Mouse (Mus musculus) left cerebral cortex, postnatal 4 days (tissue): ENCODE results near the gene Slc4a4. TPM values are rescaled to one million over a fixed set of nuclear protein-coding genes. Genes with fewer than 3 reads are reported as not detected.
"Not testable (repeated sequence)": the region's sequence is repeated elsewhere in the genome, so short reads cannot be mapped to it uniquely, and the experiment has no call there.

ENCODE experiments used
- DNase-seq: peaks from one replicate; pipeline ENCODE4 v3.0.0-alpha.2; 2022
- intact Hi-C: fragments of 180-260 bp; cut with DNase I; formaldehyde crosslinking; loops from one replicate; pipeline ENCODE4 v1.15.1; 2025
- total RNA-seq, 2 experiments: library from RNA; stranded (reverse); gene quantifications; 2 replicates each; pipeline ENCODE4 v1.2.3; 2021

Gene Slc4a4
- total RNA-seq, 2 experiments from 2014 or later: 52.0 to 60.8 TPM

DNA sequence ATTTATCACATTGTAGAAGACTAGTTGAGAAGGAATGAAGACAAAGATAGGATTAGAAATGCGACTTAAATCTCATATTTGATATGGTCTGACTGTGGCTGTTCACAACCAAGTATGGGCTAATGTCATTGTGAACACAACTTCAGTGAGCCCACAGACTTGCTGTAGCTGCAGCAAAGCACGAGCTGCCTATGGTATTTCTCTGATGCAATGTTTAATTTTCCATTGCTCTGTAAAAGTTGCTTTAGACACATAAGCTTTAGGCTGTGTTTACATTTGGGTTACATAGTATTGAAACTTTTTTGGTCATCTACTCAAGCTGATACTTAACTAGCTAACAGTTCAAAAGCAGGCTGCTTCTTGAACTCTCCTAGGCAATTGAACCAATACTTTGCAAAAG lies 104.7 kb downstream of the Slc4a4 start:
- intact Hi-C loops, DNase-seq: not testable (repeated sequence)

DNA sequence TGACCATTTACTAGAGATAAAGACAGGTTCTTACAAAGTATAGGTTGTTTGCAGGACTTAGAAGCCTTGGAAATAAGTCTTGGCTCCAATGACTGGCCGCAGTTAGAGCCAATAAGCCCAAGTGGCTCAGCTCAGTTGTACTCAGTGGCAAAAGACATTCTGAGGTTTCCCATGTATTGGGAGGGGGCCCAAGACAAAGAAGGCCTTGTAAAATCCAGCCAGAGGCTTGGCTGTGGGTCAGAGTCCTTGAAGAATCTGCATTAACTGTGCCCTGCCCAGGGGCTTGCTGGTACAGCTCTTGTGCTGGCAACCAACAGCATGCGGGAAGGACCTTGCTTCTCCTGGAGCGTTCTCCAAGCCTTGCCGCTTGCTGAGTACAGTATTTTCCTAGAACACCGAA lies 107.9 kb downstream of the Slc4a4 start:
- intact Hi-C loops: no loop called here
- DNase-seq: peak; percentile 59

- no peak for DNase-seq
- intact Hi-C loops: no loop called here
Measured at GRCm38 (mm10) chr5:88996246-88996645, 109.6 kb downstream of the Slc4a4 start.

DNA sequence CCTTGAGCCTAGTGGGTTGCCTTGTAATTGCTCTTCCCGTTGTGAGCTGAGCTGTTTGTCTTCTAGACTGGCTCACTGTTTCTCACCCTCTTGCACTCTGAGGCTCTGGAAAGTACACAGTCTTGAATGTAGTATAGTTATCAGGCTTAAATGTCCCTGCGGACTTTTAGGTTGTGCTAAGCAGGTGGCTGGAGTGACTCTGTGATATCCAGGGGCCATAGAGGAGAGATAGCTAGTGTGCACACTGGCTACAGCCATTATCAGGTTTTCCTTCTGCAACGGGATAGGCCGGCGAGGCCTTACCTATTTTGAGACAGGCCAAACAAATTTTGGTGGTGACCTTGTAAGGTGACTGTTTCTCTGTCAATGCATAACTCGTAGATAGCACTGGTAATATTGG lies 110.7 kb downstream of the Slc4a4 start:
- intact Hi-C loops: no loop called here
- DNase-seq: no peak

DNA sequence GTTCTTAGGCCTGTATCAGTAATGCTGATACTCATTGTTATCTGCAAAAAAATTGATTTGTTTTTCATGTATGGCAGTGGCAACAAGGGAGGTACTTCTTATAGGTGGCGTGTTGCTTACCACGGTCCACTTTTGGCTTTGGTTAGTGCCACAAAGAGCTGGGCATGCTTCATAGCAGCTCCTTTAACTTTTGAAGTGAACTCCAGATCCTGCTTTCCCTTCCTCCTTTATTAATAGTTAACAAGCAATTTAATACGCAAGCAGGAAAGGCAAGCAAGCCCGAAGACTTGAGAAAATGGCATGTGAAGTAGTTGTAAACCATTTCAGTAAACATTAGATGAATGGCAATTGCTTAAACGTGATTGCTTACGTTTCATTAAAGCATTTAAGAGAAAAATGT lies 113.2 kb downstream of the Slc4a4 start:
- intact Hi-C loops: no loop called here
- DNase-seq: no peak

DNA sequence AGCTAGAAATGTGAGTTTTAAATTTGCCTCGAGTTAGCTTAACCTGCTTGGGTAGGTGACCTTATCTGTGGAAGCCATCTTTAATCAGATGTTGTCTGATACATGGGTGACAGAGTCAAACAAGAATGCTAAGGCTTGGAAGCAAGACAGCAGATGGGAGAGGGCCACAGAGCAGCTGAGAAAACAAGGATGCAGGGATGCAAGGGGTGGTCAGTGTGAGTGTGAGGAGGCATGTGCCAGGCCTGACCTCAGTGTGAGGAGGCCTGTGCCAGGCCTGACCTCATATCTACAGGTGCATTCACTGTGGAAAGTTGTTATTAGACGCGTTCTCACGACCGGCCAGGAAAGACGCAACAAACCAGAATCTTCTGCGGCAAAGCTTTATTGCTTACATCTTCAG lies 114.0 kb downstream of the Slc4a4 start:
- no peak for DNase-seq
- intact Hi-C loops: no loop called here

DNA sequence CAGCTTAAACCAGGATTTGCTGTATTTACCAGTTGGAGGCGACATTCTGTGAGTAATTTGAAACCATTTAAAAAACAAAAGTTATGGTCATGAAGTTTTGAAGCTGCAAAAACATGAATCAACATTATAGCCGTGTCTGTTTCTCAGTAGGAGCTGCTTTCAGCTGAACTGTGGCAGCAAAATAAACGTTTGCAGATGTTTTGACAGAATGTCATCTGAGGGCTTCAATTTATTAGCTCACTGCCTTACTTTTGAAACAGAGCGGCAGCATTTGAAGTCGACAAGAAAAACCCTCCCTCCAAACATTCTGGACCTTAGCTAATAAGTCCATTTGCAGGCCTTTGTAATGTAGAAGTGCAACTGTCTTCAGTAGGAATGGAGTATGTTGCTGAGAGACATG lies 123.5 kb downstream of the Slc4a4 start:
- DNase-seq: no peak
- intact Hi-C loops: no loop called here

- DNase-seq: no peak
- intact Hi-C loops: no loop called here
Measured at GRCm38 (mm10) chr5:89012456-89012855, 125.8 kb downstream of the Slc4a4 start.

DNA sequence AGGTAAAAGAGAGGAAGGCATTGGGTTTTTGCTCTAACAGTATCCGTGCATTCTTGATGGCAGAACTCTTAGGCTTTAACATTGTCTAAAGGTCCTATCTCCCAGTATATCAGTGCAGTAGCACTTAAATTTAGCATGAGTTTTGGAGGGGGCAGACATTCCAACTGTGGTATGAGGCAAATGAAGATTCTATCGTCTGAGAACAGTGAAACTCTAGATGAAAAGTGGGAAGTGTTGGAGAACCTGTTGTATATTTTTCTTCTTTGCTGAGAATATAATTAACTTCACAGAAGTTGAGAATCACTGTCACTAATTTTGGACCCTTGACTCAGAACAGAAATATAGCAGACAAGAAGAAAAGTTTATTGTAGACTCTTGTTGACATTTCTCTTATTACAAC lies 128.2 kb downstream of the Slc4a4 start:
- intact Hi-C loops: no loop called here
- no peak for DNase-seq

- no peak for DNase-seq
- intact Hi-C loops: no loop called here
Measured at GRCm38 (mm10) chr5:89015878-89016277, 129.3 kb downstream of the Slc4a4 start.

GRCm38 (mm10) chr5:89018537-89018936 lies 131.9 kb downstream of the Slc4a4 start:
- intact Hi-C loops: no loop called here
- DNase-seq: no peak

DNA sequence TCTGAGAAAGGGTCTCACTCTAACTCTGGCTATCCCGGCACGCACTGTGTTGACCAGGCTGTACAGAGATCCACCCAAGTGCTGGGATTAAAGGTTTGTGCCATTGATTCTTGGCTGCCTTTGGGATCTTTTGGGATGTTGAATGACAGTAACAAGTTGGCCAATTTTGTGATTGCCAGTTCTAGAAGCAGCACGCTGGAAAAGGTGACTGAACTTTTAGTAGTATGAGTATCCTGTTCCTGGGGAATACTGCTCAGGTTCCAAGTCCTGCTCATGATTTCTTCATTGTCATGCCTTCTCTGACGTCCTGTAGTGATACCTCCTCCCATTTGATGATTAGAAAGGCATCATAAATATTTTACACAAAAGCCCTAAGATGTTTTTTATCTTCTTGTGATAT lies 137.8 kb downstream of the Slc4a4 start:
- intact Hi-C loops: no loop called here
- no peak for DNase-seq

DNA sequence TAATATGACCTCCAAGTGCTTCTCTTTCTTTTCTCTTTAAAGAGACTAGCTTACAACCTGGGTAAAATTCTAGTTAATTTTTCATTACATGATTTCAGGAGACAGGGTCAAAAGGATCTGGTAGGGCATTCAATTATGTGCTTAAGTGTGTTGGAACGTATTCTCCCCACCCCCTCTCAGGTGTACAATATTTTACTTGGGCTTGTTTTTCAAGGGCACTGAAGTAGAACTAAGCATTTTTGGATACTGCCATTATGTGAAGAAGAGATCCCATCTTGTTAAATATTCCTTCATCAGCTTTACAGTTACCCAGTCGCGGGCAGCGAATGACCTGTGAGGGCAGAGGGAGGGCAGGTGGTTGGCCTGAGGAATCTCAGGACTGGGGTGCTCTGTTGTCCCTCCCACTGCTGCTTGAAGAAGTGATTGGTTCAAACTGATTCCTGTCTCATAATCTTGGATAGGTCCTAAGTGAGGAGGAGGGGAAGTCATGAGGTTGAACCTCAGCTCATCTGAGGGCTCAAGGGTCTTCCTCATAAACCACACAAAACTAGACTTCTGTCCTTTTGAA lies 141.0 kb downstream of the Slc4a4 start:
- intact Hi-C loops: no loop called here
- DNase-seq: no peak

DNA sequence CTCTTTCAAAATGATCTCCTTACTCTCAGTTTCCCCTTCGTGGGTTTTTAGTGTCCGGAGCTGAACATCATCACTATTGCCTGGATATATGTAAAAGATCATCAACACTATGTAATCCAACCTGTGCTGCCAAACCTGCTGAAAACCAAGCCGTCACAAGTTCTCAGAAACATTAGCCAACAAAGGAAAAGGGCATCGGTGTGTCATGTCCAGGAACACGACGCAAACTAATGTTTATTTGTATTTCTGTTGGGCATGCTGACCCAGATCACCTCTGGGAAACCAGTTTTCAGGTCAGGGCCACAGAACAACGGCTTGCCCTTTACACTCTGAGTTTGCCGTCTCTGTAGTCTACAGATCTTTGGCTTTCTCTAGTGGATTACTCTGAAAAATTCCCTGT lies 146.0 kb downstream of the Slc4a4 start:
- intact Hi-C loops: no loop called here
- DNase-seq: no peak

GRCm38 (mm10) chr5:89033256-89033655 lies 146.6 kb downstream of the Slc4a4 start:
- no peak for DNase-seq
- intact Hi-C loops: no loop called here

GRCm38 (mm10) chr5:89036147-89036546 lies 149.5 kb downstream of the Slc4a4 start:
- DNase-seq: no peak
- intact Hi-C loops: no loop called here

DNA sequence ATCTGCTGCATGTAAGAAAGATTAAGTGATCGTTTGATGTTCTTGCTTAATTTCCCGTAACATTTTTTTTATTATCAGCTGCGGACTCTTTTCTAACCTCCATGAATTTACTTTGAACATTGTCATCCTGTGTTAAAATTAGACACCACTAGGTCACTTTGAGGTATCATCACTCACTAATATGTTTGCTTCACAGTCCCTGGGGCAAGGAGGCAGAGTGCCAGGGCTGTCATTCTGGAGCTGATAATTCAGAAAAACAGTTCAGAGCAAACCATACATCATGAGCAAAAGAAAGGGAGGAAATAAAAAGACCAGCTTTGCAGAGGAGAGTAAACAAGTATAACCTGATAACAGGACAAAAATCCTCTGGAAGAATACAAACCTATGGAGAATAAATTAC lies 154.2 kb downstream of the Slc4a4 start:
- DNase-seq: peak; percentile 13
- intact Hi-C loops: no loop called here

- intact Hi-C loops: no loop called here
- no peak for DNase-seq
Measured at GRCm38 (mm10) chr5:89043846-89044245, 157.2 kb downstream of the Slc4a4 start.

DNA sequence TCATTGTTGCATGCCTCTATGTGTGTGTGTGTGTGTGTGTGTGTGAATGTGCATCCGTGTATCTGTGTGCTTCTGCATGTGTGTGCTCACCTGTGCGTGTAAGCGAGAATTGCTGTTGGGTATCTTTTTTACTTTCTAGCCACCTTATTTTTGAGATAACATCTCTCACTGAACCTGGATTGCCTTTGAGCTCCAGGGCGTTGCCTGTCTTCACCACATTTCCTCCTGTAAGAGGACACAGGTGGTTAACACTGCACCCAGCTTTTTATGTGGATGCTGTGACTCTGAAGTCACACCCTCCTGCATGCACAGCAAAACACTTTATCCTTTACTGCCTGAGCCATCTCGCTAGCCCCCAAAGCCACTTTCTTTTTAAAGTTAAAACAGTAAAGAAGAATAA lies 158.2 kb downstream of the Slc4a4 start:
- intact Hi-C loops: no loop called here
- no peak for DNase-seq

DNA sequence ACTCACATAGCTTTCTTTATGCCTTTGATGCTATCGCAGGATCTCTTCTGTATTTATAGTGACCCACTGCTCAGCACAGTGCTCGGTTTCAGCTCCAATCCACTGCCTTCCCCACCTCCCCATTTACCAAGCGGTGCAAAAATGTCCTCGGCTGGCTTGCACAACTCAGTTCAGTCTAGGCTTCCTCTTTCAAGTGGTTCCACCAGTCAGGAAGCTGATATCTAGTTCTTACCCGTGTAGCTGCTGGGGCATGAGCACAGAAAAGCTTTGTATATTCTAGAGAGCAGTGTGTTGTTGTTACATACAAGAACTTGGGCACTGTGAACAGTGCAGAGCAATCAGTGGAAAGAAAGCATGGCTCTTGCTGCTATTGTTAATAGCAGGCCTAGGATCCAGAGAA lies 165.0 kb downstream of the Slc4a4 start:
- intact Hi-C loops: no loop called here
- DNase-seq: no peak

DNA sequence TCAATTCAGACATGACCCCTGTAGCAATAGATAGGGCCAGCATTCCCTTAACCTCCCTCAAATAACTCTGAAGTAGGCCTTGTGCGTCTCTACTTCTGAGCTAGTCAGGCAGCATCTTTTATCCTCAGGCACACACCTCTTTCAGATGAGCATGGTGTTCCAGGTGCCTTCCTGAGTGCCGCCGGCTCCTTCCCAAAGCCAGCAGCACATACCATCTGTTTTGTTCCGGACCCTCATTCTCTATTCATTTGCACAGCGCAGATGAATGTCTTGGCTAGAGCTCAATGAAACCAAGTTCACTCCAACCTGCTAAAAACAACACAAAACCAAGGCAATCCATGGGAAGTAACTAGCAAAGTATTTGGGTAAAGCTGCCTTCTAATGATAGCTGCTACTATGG lies 165.6 kb downstream of the Slc4a4 start:
- DNase-seq: no peak
- intact Hi-C loops: no loop called here

DNA sequence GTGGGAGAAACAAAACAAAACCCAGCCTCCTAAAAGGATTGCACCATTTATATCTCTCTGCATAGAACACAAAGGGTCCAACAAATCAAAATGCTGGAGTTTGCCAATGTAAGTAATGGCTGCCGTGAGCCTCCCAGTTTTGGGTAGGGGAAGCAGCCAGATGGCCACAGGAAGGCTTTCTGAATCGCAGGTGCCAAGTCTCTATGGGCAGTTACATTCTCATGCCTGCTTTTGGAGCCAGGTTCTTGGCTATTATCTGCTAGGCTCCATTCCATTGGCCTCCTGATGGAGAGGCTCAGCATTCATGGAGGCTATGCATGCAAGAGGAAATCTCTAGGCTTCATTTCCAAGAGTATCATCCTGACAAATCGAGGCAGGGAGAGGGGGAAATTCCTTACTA lies 169.0 kb downstream of the Slc4a4 start:
- peak; percentile 20 for DNase-seq
- intact Hi-C loops: no loop called here

- intact Hi-C loops: no loop called here
- DNase-seq: no peak
Measured at GRCm38 (mm10) chr5:89056370-89056769, 169.8 kb downstream of the Slc4a4 start.

GRCm38 (mm10) chr5:89061097-89061496 lies 174.5 kb downstream of the Slc4a4 start:
- intact Hi-C loops: no loop called here

More at GRCm38 (mm10) chr5:89061097-89061496, 174.5 kb downstream of the Slc4a4 start:
- no peak for DNase-seq
